26 mouse cellular contexts compared by ENCODE assay signal in genomic region chr12:102394496-102394895, GRCm38 (mm10). TPM values are rescaled to one million over a fixed set of nuclear protein-coding genes. Genes with fewer than 3 reads are reported as not detected.
A peak's percentile ranks its signal among the peaks of the same experiment; 100 is the strongest.
DNase-seq lines count a peak whose midpoint lies in the region; ATAC-seq and TF ChIP-seq lines count a peak whose summit lies in the region.
"Had no signal": no experiment of that assay in that cellular context is flagged by ENCODE, and none has a peak within 500 bp of the region (broad histone marks: within the 10 kb centered on the region; RNA-seq: fewer than 3 reads in every experiment).

No protein-coding gene starts in this region.

- POLR2A ChIA-PET in Patski (lab: Charles Lee), result interaction anchor here (1.2 kb wide), 1 partner anchor 45 kb away, joined by 3 read pairs; the partner anchor contains the start of gene Lgmn

- no peaks in the 10 kb centered on the region for H3K27me3 ChIP-seq in kidney, embryonic 16.5 days (ENCODE audit: insufficient read depth, low read length)
- no peaks in the 10 kb centered on the region for H3K27me3 ChIP-seq in Patski
- H3K27me3 ChIP-seq in kidney, postnatal 0 days (ENCODE audit: insufficient read depth, low read length), result no peaks in the 10 kb centered on the region
- H3K27me3 ChIP-seq: embryonic facial prominence, embryonic 13.5 days; forebrain, embryonic 12.5 days; heart, embryonic 12.5 days; neural tube, embryonic 15.5 days had no signal

- no peak overlapping the region for H3K9ac ChIP-seq in kidney, embryonic 16.5 days (replicated peaks; ENCODE audit: low read length)
- H3K9ac ChIP-seq in kidney, postnatal 0 days (ENCODE audit: low read depth, low read length), result no peak overlapping the region
- H3K9ac ChIP-seq: embryonic facial prominence, embryonic 13.5 days; forebrain, embryonic 12.5 days; heart, embryonic 12.5 days; liver, postnatal 0 days; midbrain, embryonic 12.5 days; neural tube, embryonic 15.5 days had no signal

- no peaks in the 10 kb centered on the region for H3K4me1 ChIP-seq in kidney, embryonic 16.5 days (ENCODE audit: insufficient read depth, low read length)
- no peaks in the 10 kb centered on the region for H3K4me1 ChIP-seq in kidney, postnatal 0 days (replicated peaks; ENCODE audit: insufficient read depth, low read length)
- H3K4me1 ChIP-seq: neural tube, embryonic 15.5 days had no signal

- in situ Hi-C loops in Patski (cut with MboI; ENCODE audit: low pct_unique_long_range_greater_than_20kb), result no loop called here

- peaks cover 6% of the 10 kb centered on the region; the same call in 1 of the 2 replicates for H3K79me2 ChIP-seq in macrophage (ENCODE audit: inconsistent target)

- CTCF ChIA-PET in Patski (lab: Charles Lee), result interaction anchor here (3.7 to 7.6 kb wide), 2 partner anchors 60 to 67 kb away, joined by 19 to 78 read pairs; no protein-coding TSS in a partner anchor

- no peak for TF ChIP-seq CTCF in Patski (IDR thresholded peaks at IDR 0.05)
- no peak for TF ChIP-seq CTCF in kidney, postnatal 0 days (IDR thresholded peaks at IDR 0.05; ENCODE audit: low read depth)

- peak; percentile 93 for DNase-seq in kidney, adult 11 months
- peak; percentile 65 for DNase-seq in Patski (ENCODE audit: low read depth, low spot score)
- no peak for DNase-seq in kidney, postnatal 0 days (ENCODE audit: low spot score)
- DNase-seq in left cerebral cortex, adult 18-20 months (ENCODE audit: low spot score in 2 of 2), result no peak
- DNase-seq in gastrocnemius, postnatal 10 days, result no peak
- DNase-seq: adrenal gland, adult 8-10 months; cerebellum, adult 18-20 months; cerebellum, postnatal 14 days; embryo, embryonic 11 days; heart, postnatal 10 days; left cerebral cortex, postnatal 4 days; liver; liver, postnatal 0 days; lung, postnatal 14 days had no signal

- H3K36me3 ChIP-seq in kidney, embryonic 16.5 days (ENCODE audit: insufficient read depth, low read length), result peaks cover 31% of the 10 kb centered on the region
- H3K36me3 ChIP-seq in kidney, postnatal 0 days (ENCODE audit: insufficient read depth, low read length), result peaks cover 15% of the 10 kb centered on the region; the same call in 1 of the 2 replicates
- H3K36me3 ChIP-seq in macrophage (ENCODE audit: inconsistent target), result peaks cover 78% of the 10 kb centered on the region

- no peak overlapping the region for H3K27ac ChIP-seq in kidney, embryonic 16.5 days (ENCODE audit: low read length)
- no peak overlapping the region for H3K27ac ChIP-seq in kidney, postnatal 0 days
- H3K27ac ChIP-seq in macrophage, result peak overlapping the region; percentile 28
- H3K27ac ChIP-seq: embryonic facial prominence, embryonic 13.5 days; forebrain, embryonic 12.5 days; hindbrain, embryonic 10.5 days; left cerebral cortex, adult 2 months; midbrain, embryonic 12.5 days; neural tube, embryonic 15.5 days had no signal

- H3K9me3 ChIP-seq in kidney, embryonic 16.5 days (ENCODE audit: low read length), result no peaks in the 10 kb centered on the region
- no peaks in the 10 kb centered on the region for H3K9me3 ChIP-seq in kidney, postnatal 0 days (replicated peaks; ENCODE audit: low read length)
- H3K9me3 ChIP-seq: embryonic facial prominence, embryonic 13.5 days; forebrain, embryonic 12.5 days; heart, embryonic 12.5 days; hindbrain, embryonic 10.5 days; midbrain, embryonic 12.5 days; neural tube, embryonic 15.5 days had no signal

- no peak for ATAC-seq in kidney, embryonic 16.5 days (ENCODE audit: low FRiP score, low TSS enrichment)
- ATAC-seq in Patski, result peak; percentile 90
- peak; percentile 77 for ATAC-seq in kidney, postnatal 0 days (replicated peaks; ENCODE audit: low FRiP score, low read depth)
- ATAC-seq: hindbrain, embryonic 16.5 days; intestine, postnatal 0 days; liver, postnatal 0 days had no signal

- no peak overlapping the region for H3K4me3 ChIP-seq in kidney, embryonic 16.5 days (ENCODE audit: low read length)
- no peak overlapping the region for H3K4me3 ChIP-seq in kidney, postnatal 0 days (replicated peaks; ENCODE audit: low read depth, low read length)
- no peak overlapping the region for H3K4me3 ChIP-seq in macrophage (ENCODE audit: inconsistent target)
- H3K4me3 ChIP-seq: embryonic facial prominence, embryonic 13.5 days; erythroblast, embryonic 14.5 days; forebrain, embryonic 12.5 days; heart, embryonic 12.5 days; hindbrain, embryonic 10.5 days; left cerebral cortex, adult 2 months; midbrain, embryonic 12.5 days; neural tube, embryonic 15.5 days had no signal

- 87% methylated on average over 7 of the region's 7 CpGs for WGBS in kidney, embryonic 16.5 days
- 87% methylated on average over 7 of the region's 7 CpGs for WGBS in kidney, postnatal 0 days
- 85% methylated on average over 7 of the region's 7 CpGs for WGBS in macrophage (ENCODE audit: missing documents)

- no peak overlapping the region for H3K4me2 ChIP-seq in kidney, embryonic 16.5 days (replicated peaks; ENCODE audit: low read depth, low read length)
- no peak overlapping the region for H3K4me2 ChIP-seq in kidney, postnatal 0 days (ENCODE audit: low read length)
- H3K4me2 ChIP-seq: embryonic facial prominence, embryonic 13.5 days; forebrain, embryonic 12.5 days; heart, embryonic 12.5 days; midbrain, embryonic 12.5 days; neural tube, embryonic 15.5 days had no signal

RNA-seq across cellular contexts. Expression of gene Lgmn, which starts 45.1 kb away (rescaled TPM):
- polyA plus RNA-seq in kidney, embryonic 16.5 days (2015; fragmentation: Nextera tagmentation; extraction: Ambion mirVana), result 153 and 175 TPM in 2 replicates
- polyA plus RNA-seq in Patski (2021) (436 TPM), macrophage (2018) (1,992 to 3,134 TPM (median 2,166 TPM) in 3 replicates)
- 286 and 302 TPM in 2 replicates for polyA plus RNA-seq in kidney, postnatal 0 days (2015; fragmentation: Nextera tagmentation; extraction: Ambion mirVana)
- total RNA-seq in macrophage (2018; cell fraction: chromatin; rRNA removed), result 100 to 1,000 TPM in 25 of 26 experiments, 10 to 100 TPM in 1; 88.6 to 854 (median 496) TPM
- 1,000 to 10,000 TPM; 1,640 to 2,709 (median 2,101) TPM for total RNA-seq in macrophage (2018; cell fraction: cytosol; rRNA removed)
- 1,000 to 10,000 TPM in 25 of 26 experiments, 100 to 1,000 TPM in 1; 456 to 3,671 (median 2,465) TPM for total RNA-seq in macrophage (2018; cell fraction: nucleus; rRNA removed)
- 100 to 1,000 TPM in 1 of 2 experiments, 10 to 100 TPM in 1; 99.1 to 102 TPM for total RNA-seq in left cerebral cortex, adult 18-20 months (2021)
- 100 to 1,000 TPM in 1 of 2 experiments, 10 to 100 TPM in 1; 90.0 to 100 TPM for total RNA-seq in gastrocnemius, postnatal 10 days (2021)

Comparison
In these comparisons a context has a peak if more than half of its experiments do, and no peak if none do; other contexts are left out.
1. DNase-seq: peak in kidney, adult 11 months (single experiment) and Patski (single experiment); none in kidney, postnatal 0 days (single experiment), left cerebral cortex, adult 18-20 months (0 of 2) and gastrocnemius, postnatal 10 days (single experiment).